Mouse (Mus musculus): Measurements from ENCODE around the gene Dalrd3.
"Not testable (repeated sequence)": the region's sequence is repeated elsewhere in the genome, so short reads cannot be mapped to it uniquely, and the experiment has no call there.

Gene Dalrd3

GRCm38 (mm10) chr9:108573774-108574690, 4.3 kb downstream of the Dalrd3 start:
- DNase-seq, result peak; percentile 66

- DNase-seq, result no peak
Observed at GRCm38 (mm10) chr9:108574921-108575320, 5.2 kb downstream of the Dalrd3 start.

- no peak for DNase-seq
Observed at GRCm38 (mm10) chr9:108575321-108576297, 5.9 kb downstream of the Dalrd3 start.

GRCm38 (mm10) chr9:108577025-108577424, 7.3 kb downstream of the Dalrd3 start:
- no peak for DNase-seq

- DNase-seq, result no peak
Observed at GRCm38 (mm10) chr9:108577934-108578544, 8.4 kb downstream of the Dalrd3 start.

GRCm38 (mm10) chr9:108578545-108579343, 9.1 kb downstream of the Dalrd3 start, which contains the start of gene Wdr6:
Gene Wdr6, minus strand, starts transcription at chr9:108578739.
- peak; percentile 96 for DNase-seq

- no peak for DNase-seq
Observed at GRCm38 (mm10) chr9:108579344-108579690, 9.6 kb downstream of the Dalrd3 start.

GRCm38 (mm10) chr9:108587571-108588180, 18.0 kb downstream of the Dalrd3 start:
- no peak for DNase-seq

- DNase-seq, result no peak
Observed at GRCm38 (mm10) chr9:108589229-108589628, 19.5 kb downstream of the Dalrd3 start.

GRCm38 (mm10) chr9:108591462-108591861, 21.8 kb downstream of the Dalrd3 start:
- no peak for DNase-seq

GRCm38 (mm10) chr9:108594354-108594753, 24.7 kb downstream of the Dalrd3 start:
- no peak for DNase-seq

- no peak for DNase-seq
Observed at GRCm38 (mm10) chr9:108596998-108597764, 27.5 kb downstream of the Dalrd3 start, which contains the start of gene P4htm. Gene P4htm, minus strand, starts transcription at chr9:108597667.

GRCm38 (mm10) chr9:108599021-108599566, 29.4 kb downstream of the Dalrd3 start:
- DNase-seq, result no peak

GRCm38 (mm10) chr9:108600011-108600410, 30.3 kb downstream of the Dalrd3 start:
- DNase-seq, result no peak

- DNase-seq, result no peak
Observed at GRCm38 (mm10) chr9:108601986-108602385, 32.3 kb downstream of the Dalrd3 start.

- DNase-seq, result not testable (repeated sequence)
Observed at GRCm38 (mm10) chr9:108607929-108608328, 38.2 kb downstream of the Dalrd3 start.

GRCm38 (mm10) chr9:108608889-108609288, 39.2 kb downstream of the Dalrd3 start:
- DNase-seq, result no peak

GRCm38 (mm10) chr9:108611488-108611887, 41.8 kb downstream of the Dalrd3 start:
- DNase-seq, result no peak

GRCm38 (mm10) chr9:108617301-108617700, 47.6 kb downstream of the Dalrd3 start:
- DNase-seq, result no peak
